Mouse (Mus musculus): Measurements from ENCODE around the gene Myo5c. TPM values are rescaled to one million over a fixed set of nuclear protein-coding genes. Genes with fewer than 3 reads are reported as not detected.

Myo5c gene
- 1 to 10 TPM; 1.8 to 5.0 TPM for total RNA-seq (2021)
- long read RNA-seq, experiment 1 = 0 reads
- long read RNA-seq, experiment 2, partial matches to known transcripts = 2 of 2 reads
- long read RNA-seq, experiment 2, other reads (novel, unspliced or antisense) = 0 of 2 reads

DNA sequence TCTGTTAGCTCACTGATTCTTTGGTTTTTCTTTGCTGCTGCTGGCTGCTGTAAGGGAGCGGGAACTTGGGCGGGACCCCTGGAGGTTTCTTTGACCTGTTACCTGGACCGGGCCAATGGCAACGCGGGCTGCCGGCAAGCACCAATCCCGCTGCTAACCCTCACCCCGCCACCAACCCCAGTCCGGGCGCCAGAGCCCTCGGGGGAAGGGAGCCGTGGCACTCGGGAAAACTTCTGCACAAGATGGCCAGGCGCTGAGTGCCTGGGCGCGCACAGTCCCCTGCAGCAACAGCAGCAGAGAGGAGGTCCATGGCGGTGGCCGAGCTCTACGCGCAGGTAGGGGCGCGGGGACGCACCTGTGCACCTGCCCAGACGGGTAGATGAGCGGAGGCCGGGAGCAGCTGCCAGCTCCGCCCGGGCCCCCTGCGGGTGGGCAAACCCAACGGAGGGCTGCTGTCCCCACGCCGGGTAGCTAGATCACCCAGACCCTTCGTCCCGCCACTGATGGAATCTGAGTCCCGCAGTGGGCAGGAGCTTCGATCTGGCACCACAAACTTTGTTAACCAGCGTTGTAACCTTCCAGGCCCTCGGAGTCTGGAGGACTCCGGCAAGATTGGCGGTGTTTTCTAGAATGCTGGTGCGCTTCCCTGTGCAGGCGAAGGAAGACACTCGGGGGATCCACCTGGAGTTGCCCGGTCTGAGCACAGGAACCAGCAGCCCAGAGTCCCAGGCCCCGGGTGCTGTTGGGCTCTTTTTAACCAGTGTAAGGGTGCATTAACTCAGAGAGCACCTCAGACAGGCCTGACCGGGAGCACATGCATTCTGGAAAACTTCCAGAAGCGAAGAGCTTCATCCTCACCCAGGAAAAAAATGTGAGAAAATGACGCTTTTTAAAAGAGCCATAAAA is at the start of gene Myo5c:
Gene Myo5c (plus strand): TSS at position 180 of the 906 bp plus-strand sequence.
- no peak for DNase-seq (ENCODE audit: low spot score in 2 of 2)

GRCm38 (mm10) chr9:75187646-75188260 is 44.1 kb upstream of the Myo5c start:
- DNase-seq (ENCODE audit: low spot score in 2 of 2) = no peak

- DNase-seq (ENCODE audit: low spot score in 2 of 2) = no peak
Observed at GRCm38 (mm10) chr9:75193858-75194257, 38.0 kb upstream of the Myo5c start.

- DNase-seq (ENCODE audit: low spot score in 2 of 2) = no peak
Observed at GRCm38 (mm10) chr9:75196335-75196734, 35.5 kb upstream of the Myo5c start.

DNA sequence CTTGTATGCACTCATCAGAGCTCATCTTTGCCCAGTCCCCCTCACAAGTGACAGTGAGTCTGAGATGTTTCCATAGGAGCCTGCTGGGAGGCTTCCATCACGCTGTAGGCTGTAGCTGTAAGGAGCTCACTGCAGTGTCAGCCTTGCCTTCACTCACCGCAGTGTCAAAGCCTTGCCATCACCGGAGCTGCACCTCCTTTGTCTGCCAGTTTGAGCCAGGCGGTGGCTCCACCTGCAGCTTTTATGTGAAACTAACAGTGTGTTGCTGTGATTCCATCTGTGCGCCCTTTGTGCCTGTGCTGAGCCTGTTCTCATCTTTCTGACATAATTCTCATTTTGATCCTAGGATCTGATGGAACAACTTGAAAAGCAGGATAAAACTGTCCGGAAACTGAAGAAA is 34.5 kb upstream of the Myo5c start:
- DNase-seq (ENCODE audit: low spot score in 2 of 2) = no peak

GRCm38 (mm10) chr9:75201506-75201905 is 30.3 kb upstream of the Myo5c start:
- DNase-seq (ENCODE audit: low spot score in 2 of 2) = no peak

DNA sequence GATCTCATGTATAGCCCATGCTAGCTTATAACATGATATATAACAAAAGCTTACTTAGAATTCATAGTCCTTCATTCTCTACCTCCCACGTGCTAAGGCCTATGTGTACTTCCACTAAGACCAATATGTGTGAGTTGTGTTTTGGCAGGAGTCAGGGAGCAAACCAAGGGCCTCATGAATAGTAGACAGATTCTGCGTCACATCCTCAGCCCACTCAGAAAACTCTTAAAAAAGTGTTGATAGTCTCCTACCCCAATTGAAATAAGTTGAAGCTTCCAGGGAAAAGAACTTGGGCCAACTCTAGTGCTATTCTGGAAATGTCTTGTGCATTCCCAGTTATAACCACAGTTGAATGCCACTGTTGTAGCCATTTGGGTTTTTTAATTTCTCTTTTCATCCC is 29.8 kb upstream of the Myo5c start:
- DNase-seq (ENCODE audit: low spot score in 2 of 2) = no peak

DNA sequence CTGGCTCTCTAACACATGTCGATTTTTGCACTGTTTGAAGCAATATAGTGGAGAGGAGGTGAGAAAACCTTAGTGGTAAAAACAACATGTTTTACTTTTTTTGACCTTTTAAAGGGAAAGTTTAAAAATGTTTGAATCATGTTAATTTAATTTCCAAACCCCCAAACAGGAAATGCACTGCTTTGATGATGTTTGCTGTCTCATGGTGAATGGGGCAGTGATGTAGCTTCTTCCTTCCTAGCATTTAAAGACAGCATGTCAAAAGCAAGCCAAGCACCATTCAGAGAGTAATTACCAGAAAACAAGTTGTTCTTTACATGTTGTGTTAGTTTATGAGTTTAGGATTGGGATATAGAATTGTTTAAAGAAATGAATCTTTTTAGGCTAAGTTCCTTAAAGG is 22.6 kb upstream of the Myo5c start:
- DNase-seq (ENCODE audit: low spot score in 2 of 2) = no peak

- no peak for DNase-seq (ENCODE audit: low spot score in 2 of 2)
Observed at GRCm38 (mm10) chr9:75210269-75210668, 21.6 kb upstream of the Myo5c start.

DNA sequence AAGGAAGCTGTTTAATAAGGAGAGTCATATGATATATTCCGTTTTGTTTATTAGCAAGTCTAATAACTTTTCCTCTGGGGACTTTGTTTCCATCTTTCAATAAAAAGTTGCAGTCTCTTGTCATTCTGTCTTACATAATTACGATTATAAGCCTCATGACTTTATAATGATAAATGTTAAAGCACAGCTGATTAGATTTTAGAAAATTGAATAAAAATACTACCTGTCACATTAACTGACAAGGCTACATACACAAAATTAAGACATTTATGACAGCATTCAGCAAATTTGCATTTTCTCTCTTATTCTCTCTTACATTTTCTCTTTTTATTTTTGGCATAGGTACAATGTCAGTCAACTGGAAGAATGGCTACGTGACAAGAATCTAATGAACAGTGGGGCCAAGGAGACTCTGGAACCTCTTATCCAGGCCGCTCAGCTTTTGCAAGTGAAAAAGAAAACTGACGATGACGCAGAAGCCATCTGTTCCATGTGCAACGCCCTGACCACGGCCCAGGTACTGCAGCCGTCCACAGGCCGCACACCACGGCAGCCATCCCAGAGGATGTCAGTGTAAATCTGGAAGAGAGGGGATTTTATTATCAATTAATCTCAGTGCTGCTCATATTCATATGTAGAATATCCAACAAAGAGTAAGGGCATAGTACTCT is 16.9 kb upstream of the Myo5c start:
- no peak for DNase-seq (ENCODE audit: low spot score in 2 of 2)

DNA sequence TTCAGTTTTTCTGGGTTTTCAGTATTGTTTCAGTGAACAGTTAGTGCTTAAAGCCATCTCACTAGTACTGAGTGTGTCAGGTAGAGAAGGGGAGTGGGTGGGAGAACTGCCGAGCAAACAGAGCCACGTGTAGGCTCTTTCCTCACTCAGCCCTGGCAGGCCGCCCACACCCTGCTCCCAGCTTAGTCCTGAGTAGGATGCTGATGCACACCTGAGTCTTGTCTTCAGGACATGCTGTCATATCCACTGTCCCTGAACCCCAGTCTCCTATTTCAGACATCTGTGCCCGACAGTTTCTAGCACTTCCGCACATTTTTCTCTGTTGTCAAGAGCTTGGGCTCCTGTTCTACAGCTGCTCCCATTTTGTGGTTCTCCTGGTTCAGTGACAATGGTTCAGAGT is 11.9 kb upstream of the Myo5c start:
- no peak for DNase-seq (ENCODE audit: low spot score in 2 of 2)

GRCm38 (mm10) chr9:75221420-75222287 is 10.2 kb upstream of the Myo5c start:
- DNase-seq (ENCODE audit: low spot score in 2 of 2) = no peak

DNA sequence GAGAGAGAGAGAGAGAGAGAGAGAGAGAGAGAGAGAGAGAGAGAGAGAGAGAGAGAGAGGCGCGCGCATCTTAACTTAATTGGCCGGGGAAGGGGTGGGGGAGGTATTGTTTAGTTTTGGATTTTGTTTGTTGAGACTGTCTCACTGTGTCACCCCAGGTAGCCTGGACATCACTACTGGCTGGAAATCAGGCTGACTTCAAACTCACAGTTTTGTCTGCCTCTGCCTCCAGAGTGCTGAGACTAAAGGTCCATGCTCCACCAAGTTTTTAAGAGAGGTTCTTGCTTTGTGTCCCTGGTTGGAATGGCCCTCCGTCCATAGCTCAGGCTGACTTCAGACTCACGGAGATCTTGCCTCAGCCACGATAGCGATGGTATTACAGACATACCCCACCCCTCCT is 1.0 kb downstream of the Myo5c start:
- no peak for DNase-seq (ENCODE audit: low spot score in 2 of 2)

DNA sequence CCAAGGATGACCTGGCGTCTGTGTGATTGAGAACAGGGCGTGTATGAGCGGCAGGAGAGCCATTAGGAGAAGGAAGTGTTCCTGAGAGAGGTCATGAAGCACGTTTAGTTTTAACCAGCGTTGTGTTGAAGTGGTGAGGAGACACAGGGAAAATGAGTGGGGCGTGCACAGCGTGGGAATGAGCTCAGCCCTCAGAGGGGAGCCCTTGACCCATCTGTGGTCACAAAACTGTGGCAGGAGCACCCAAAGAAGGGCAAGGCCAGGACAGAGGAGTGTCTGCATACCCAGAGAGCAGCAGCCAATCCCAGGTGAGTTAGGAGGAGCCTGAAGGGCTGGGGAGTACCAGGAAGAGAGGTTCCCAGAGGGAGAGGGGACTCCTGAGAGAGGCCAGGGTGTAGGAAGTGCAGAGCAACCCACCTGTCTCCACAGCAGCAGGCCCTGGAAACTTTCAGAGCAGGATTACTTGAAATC is 2.5 kb downstream of the Myo5c start:
- DNase-seq (ENCODE audit: low spot score in 2 of 2) = no peak

DNA sequence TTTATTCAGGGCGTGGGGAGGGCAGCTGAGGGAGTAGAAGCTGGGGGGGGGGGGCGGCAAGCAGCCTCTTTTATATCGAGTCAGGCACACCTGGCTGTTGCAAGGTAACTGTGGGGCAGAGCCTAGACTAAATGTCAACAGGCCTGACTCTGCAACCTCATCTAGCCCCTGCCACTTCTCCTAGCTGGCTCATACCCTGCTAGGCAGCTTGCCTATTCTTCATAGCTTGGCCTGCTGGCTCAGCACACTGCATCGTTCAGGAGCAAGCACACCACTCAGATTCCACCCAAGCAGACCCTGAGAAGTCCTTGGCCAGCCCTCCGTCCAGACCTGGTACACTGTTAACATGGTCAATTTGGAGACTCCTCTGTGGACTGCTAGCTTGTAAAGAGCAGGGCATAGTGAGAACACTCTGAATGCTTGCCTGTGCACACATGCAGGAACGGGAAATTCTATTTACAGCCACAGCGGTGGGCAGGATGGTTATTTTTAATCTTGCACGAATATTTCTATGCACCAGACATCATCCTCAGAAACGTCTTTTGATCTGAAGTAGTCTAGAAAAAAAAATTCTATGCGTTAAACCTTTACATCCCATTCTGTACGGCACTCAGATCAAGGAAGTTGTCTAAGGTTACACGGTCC is 3.3 kb downstream of the Myo5c start:
- DNase-seq (ENCODE audit: low spot score in 2 of 2) = no peak

- DNase-seq (ENCODE audit: low spot score in 2 of 2) = no peak
Observed at GRCm38 (mm10) chr9:75235696-75236095, 3.9 kb downstream of the Myo5c start.

GRCm38 (mm10) chr9:75236416-75237308 is 4.8 kb downstream of the Myo5c start:
- no peak for DNase-seq (ENCODE audit: low spot score in 2 of 2)

- DNase-seq (ENCODE audit: low spot score in 2 of 2) = no peak
Observed at GRCm38 (mm10) chr9:75238179-75238578, 6.4 kb downstream of the Myo5c start.

DNA sequence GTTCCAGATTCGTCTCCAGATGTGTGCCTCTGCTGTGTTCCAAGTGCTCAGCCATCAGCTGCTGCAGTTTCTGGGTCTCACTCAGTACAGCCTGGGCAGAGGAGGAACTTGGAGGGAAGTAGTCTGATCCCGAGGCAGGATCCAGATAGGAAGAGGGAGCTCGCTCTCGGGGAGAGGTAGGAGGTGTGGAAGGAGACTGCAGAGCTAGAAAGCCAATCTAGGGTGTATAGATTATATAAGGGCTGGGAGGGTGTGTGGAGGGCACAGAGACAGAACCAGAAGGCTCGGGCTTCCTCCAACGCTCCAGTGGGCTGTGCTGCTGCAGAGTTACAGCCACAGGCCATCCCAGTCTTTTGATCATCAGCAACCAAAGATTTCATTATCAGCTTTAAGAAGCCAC is 11.2 kb downstream of the Myo5c start:
- no peak for DNase-seq (ENCODE audit: low spot score in 2 of 2)
